Mouse (Mus musculus): ENCODE data around the gene Cetn2. TPM values are rescaled to one million over a fixed set of nuclear protein-coding genes. Genes with fewer than 3 reads are reported as not detected.

Cetn2 gene
- polyA plus RNA-seq, 1 experiment from 2014 or later: 25.5 TPM

GRCm38 (mm10) chrX:72902530-72902929 is 15.7 kb downstream of the Cetn2 start:
- no peak overlapping the region for H3K4me3 ChIP-seq (replicated peaks)
- WGBS (ENCODE audit: insufficient replicate concordance): 30% methylated on average over 1 of the region's 1 CpGs
- ATAC-seq (ENCODE audit: insufficient read depth): no peak
- no peak overlapping the region for H3K4me2 ChIP-seq
- no peaks in the 10 kb centered on the region for H3K4me1 ChIP-seq (replicated peaks)
- H3K27ac ChIP-seq (replicated peaks): no peak overlapping the region
- H3K36me3 ChIP-seq (replicated peaks): no peaks in the 10 kb centered on the region
- no peak overlapping the region for H3K9ac ChIP-seq
- H3K27me3 ChIP-seq: no peaks in the 10 kb centered on the region
- no peaks in the 10 kb centered on the region for H3K9me3 ChIP-seq (replicated peaks)

- no peak for ATAC-seq (ENCODE audit: insufficient read depth)
- Histone ChIP-seq H3K4me1 (replicated peaks) (no peaks in the 10 kb centered on the region), H3K27me3 (no peaks in the 10 kb centered on the region), H3K4me3 (replicated peaks) (no peak overlapping the region), H3K27ac (replicated peaks) (no peak overlapping the region), H3K9me3 (replicated peaks) (no peaks in the 10 kb centered on the region), H3K9ac (no peak overlapping the region), H3K36me3 (replicated peaks) (no peaks in the 10 kb centered on the region), H3K4me2 (no peak overlapping the region)
- WGBS (ENCODE audit: insufficient replicate concordance): 57% methylated on average over 1 of the region's 1 CpGs
These were observed 22.2 kb downstream of the Cetn2 start for GRCm38 (mm10) chrX:72896055-72896437.

GRCm38 (mm10) chrX:72895388-72896054 is 22.7 kb downstream of the Cetn2 start:
- no peaks in the 10 kb centered on the region for H3K27me3 ChIP-seq
- H3K36me3 ChIP-seq (replicated peaks): no peaks in the 10 kb centered on the region
- H3K4me3 ChIP-seq (replicated peaks): no peak overlapping the region
- no peak overlapping the region for H3K27ac ChIP-seq (replicated peaks)
- no peaks in the 10 kb centered on the region for H3K4me1 ChIP-seq (replicated peaks)
- WGBS (ENCODE audit: insufficient replicate concordance): 52% methylated on average over 5 of the region's 5 CpGs
- no peak overlapping the region for H3K4me2 ChIP-seq
- no peaks in the 10 kb centered on the region for H3K9me3 ChIP-seq (replicated peaks)
- no peak overlapping the region for H3K9ac ChIP-seq
- ATAC-seq (ENCODE audit: insufficient read depth): no peak

Other genes starting within 250 kb of the Cetn2 start
- gene Gabrq, start 93.2 kb downstream of the Cetn2 start, polyA plus RNA-seq (2015; fragmentation: Nextera tagmentation; extraction: Ambion mirVana): not detected in 2 replicates
- 26.1 and 26.7 TPM in 2 replicates for gene Nsdhl, start 146 bp upstream of the Cetn2 start, polyA plus RNA-seq (2015; fragmentation: Nextera tagmentation; extraction: Ambion mirVana)
- 1.2 TPM in 2 replicates for gene Zfp185, start 68.9 kb upstream of the Cetn2 start, polyA plus RNA-seq (2015; fragmentation: Nextera tagmentation; extraction: Ambion mirVana)
- 0.06 TPM in 1 of 2 replicates, not detected in the other for gene Pnma5, start 118.7 kb upstream of the Cetn2 start, polyA plus RNA-seq (2015; fragmentation: Nextera tagmentation; extraction: Ambion mirVana)
- not detected in 2 replicates for gene Pnma3, start 146.4 kb upstream of the Cetn2 start, polyA plus RNA-seq (2015; fragmentation: Nextera tagmentation; extraction: Ambion mirVana)
- gene Xlr4a, start 164.1 kb upstream of the Cetn2 start, polyA plus RNA-seq (2015; fragmentation: Nextera tagmentation; extraction: Ambion mirVana): 0.68 and 1.4 TPM in 2 replicates
- gene Xlr3a, start 178.7 kb upstream of the Cetn2 start, polyA plus RNA-seq (2015; fragmentation: Nextera tagmentation; extraction: Ambion mirVana): 2.4 and 3.2 TPM in 2 replicates
- 0.12 and 0.17 TPM in 2 replicates for gene Gm14685, start 198.6 kb upstream of the Cetn2 start, polyA plus RNA-seq (2015; fragmentation: Nextera tagmentation; extraction: Ambion mirVana)
- not detected in 2 replicates for gene Xlr5b, start 230.4 kb upstream of the Cetn2 start, polyA plus RNA-seq (2015; fragmentation: Nextera tagmentation; extraction: Ambion mirVana)
- 0.12 and 0.28 TPM in 2 replicates for gene DXBay18, start 231.0 kb upstream of the Cetn2 start, polyA plus RNA-seq (2015; fragmentation: Nextera tagmentation; extraction: Ambion mirVana)

Data from liver, embryonic 15.5 days (tissue).